Mouse (Mus musculus) forebrain, embryonic 10.5 days (tissue): Measurements from ENCODE around the gene Kcnk12. TPM values are rescaled to one million over a fixed set of nuclear protein-coding genes. Genes with fewer than 3 reads are reported as not detected.

Source experiments
- DNase-seq: peaks from one replicate; pipeline ENCODE4 v3.0.0-alpha.2; 2017; ENCODE audit warnings: low spot score; ENCODE audit errors: extremely low spot score
- H3K27ac ChIP-seq: fragments of 300-500 bp; sonication (generic); 2 replicates; pipeline ENCODE4 v1.5.1; 2016; ENCODE audit warnings: mild to moderate bottlenecking
- H3K27me3 ChIP-seq: fragments of 300-500 bp; sonication (generic); 2 replicates; pipeline ENCODE4 v1.6.1; 2016; ENCODE audit warnings: mild to moderate bottlenecking; ENCODE audit not compliant: poor library complexity, severe bottlenecking
- H3K36me3 ChIP-seq: fragments of 300-500 bp; sonication (generic); replicated peaks from 2 replicates; pipeline ENCODE4 v1.6.1; 2016; ENCODE audit warnings: mild to moderate bottlenecking, moderate library complexity
- H3K4me1 ChIP-seq: fragments of 300-500 bp; sonication (generic); 2 replicates; pipeline ENCODE4 v1.6.1; 2016
- H3K4me3 ChIP-seq: fragments of 300-500 bp; sonication (generic); 2 replicates; pipeline ENCODE4 v1.5.1; 2016; ENCODE audit warnings: mild to moderate bottlenecking, moderate library complexity
- H3K9me3 ChIP-seq: fragments of 300-500 bp; sonication (generic); 2 replicates; pipeline ENCODE4 v1.6.1; 2016; ENCODE audit warnings: mild to moderate bottlenecking, moderate library complexity
- WGBS: fragments of 180-500 bp; shearing (Covaris S2); methylation state at CpG from one replicate; pipeline ENCODE4 v1.1.7; 2016; 5-methylcytosine and 5-hydroxymethylcytosine counted together
- polyA plus RNA-seq: library from polyadenylated mRNA; unstranded; fragments of >200 nt; fragmentation: Nextera tagmentation; extraction: Ambion mirVana; gene quantifications from 2 replicates; pipeline ENCODE4 v1.2.1, GENCODE M21; 2016

Gene Kcnk12
- polyA plus RNA-seq, 1 experiment from 2014 or later: 0.07 TPM

DNA sequence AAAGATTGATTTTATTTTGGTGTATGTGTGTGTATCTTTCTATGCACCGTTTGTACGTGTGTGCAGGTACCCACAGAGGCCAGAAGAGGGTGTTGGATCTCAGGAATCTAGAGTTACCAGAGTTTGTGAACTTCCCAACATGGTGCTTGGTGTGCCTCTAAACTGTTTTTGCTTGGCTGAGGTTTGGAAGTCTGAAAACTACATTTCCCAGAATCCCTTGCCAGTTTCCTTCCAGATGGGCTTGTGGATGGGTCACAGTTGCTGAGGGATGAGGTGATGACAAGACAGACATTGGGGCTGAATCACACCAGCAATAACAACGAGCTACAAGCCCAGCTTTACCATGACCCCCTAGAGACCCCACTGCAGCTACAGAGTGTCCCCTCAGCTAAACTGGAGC, 60.6 kb downstream of the Kcnk12 start:
- H3K4me1 ChIP-seq: peaks cover 10% of the 10 kb centered on the region
- H3K27ac ChIP-seq: no peak overlapping the region
- DNase-seq: no peak
- WGBS: 92% methylated on average over 3 of the region's 3 CpGs
- no peaks in the 10 kb centered on the region for H3K36me3 ChIP-seq
- no peak overlapping the region for H3K4me3 ChIP-seq
- H3K9me3 ChIP-seq: no peaks in the 10 kb centered on the region
- peaks cover 10% of the 10 kb centered on the region for H3K27me3 ChIP-seq

GRCm38 (mm10) chr17:87734471-87734870, 63.3 kb downstream of the Kcnk12 start:
- Histone ChIP-seq H3K4me1 (no peaks in the 10 kb centered on the region), H3K27ac (no peak overlapping the region), H3K36me3 (no peaks in the 10 kb centered on the region), H3K9me3 (0 out of 2 replicates have a peak, but pooled peaks cover 2% of the 10 kb centered on the region), H3K27me3 (no peaks in the 10 kb centered on the region), H3K4me3 (no peak overlapping the region)
- WGBS: 90% methylated on average over 8 of the region's 8 CpGs
- DNase-seq: no peak

DNA sequence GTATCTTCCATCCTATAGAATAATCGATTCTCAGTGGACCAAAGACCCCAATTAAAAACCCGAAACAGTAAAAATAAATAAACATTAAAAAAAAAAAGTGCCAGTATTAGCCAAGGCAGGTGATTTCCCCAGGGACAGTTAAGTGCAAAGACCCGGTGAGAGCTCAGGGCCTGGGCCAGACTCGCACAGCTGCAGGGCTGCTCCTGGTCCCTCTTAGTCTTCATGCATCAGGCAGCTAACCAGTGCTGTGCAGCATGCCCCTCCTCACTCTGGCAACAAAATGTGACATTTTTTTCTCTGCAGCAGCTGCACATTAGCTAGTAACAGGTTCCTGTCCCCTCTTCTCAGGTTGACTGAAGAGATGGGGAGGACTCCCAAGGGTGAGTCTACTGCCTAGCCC, 65.8 kb downstream of the Kcnk12 start:
- Histone ChIP-seq H3K9me3 (peaks cover 10% of the 10 kb centered on the region; the same call in 1 of the 2 replicates), H3K27ac (no peak overlapping the region), H3K36me3 (peaks cover 8% of the 10 kb centered on the region), H3K27me3 (no peaks in the 10 kb centered on the region), H3K4me1 (no peaks in the 10 kb centered on the region), H3K4me3 (no peak overlapping the region)
- no peak for DNase-seq
- 91% methylated on average over 4 of the region's 4 CpGs for WGBS

- Histone ChIP-seq H3K9me3 (peaks cover 11% of the 10 kb centered on the region; the same call in 1 of the 2 replicates), H3K27ac (no peak overlapping the region), H3K36me3 (peaks cover 59% of the 10 kb centered on the region), H3K4me1 (no peaks in the 10 kb centered on the region), H3K4me3 (no peak overlapping the region), H3K27me3 (no peaks in the 10 kb centered on the region)
- no peak for DNase-seq
- 94% methylated on average over 12 of the region's 12 CpGs for WGBS
Observed at GRCm38 (mm10) chr17:87726489-87727356, 71.1 kb downstream of the Kcnk12 start.

- Histone ChIP-seq H3K27ac (no peak overlapping the region), H3K36me3 (peaks cover 79% of the 10 kb centered on the region), H3K27me3 (no peaks in the 10 kb centered on the region), H3K4me1 (no peaks in the 10 kb centered on the region), H3K9me3 (peaks cover 11% of the 10 kb centered on the region; the same call in 1 of the 2 replicates), H3K4me3 (no peak overlapping the region)
- 87% methylated on average over 7 of the region's 7 CpGs for WGBS
- no peak for DNase-seq
Observed at GRCm38 (mm10) chr17:87724727-87725126, 73.1 kb downstream of the Kcnk12 start.

GRCm38 (mm10) chr17:87700101-87700500, 97.7 kb downstream of the Kcnk12 start:
- H3K9me3 ChIP-seq: no peaks in the 10 kb centered on the region
- no peak overlapping the region for H3K27ac ChIP-seq
- peaks cover 96% of the 10 kb centered on the region for H3K36me3 ChIP-seq
- H3K4me1 ChIP-seq: no peaks in the 10 kb centered on the region
- WGBS: 92% methylated on average over 8 of the region's 8 CpGs
- no peaks in the 10 kb centered on the region for H3K27me3 ChIP-seq
- DNase-seq: no peak
- no peak overlapping the region for H3K4me3 ChIP-seq

- no peak for DNase-seq
Observed at GRCm38 (mm10) chr17:87698996-87699765, 98.6 kb downstream of the Kcnk12 start.

GRCm38 (mm10) chr17:87696814-87697213, 101.0 kb downstream of the Kcnk12 start:
- Histone ChIP-seq H3K27ac (no peak overlapping the region), H3K27me3 (no peaks in the 10 kb centered on the region), H3K36me3 (peaks cover 96% of the 10 kb centered on the region), H3K9me3 (no peaks in the 10 kb centered on the region), H3K4me1 (no peaks in the 10 kb centered on the region), H3K4me3 (no peak overlapping the region)
- 85% methylated on average over 6 of the region's 6 CpGs for WGBS
- no peak for DNase-seq

More at GRCm38 (mm10) chr17:87698996-87699765, 98.6 kb downstream of the Kcnk12 start:
- WGBS: 87% methylated on average over 16 of the region's 16 CpGs
- Histone ChIP-seq H3K9me3 (no peaks in the 10 kb centered on the region), H3K4me3 (no peak overlapping the region), H3K4me1 (no peaks in the 10 kb centered on the region), H3K36me3 (peaks cover 98% of the 10 kb centered on the region), H3K27ac (no peak overlapping the region), H3K27me3 (no peaks in the 10 kb centered on the region)

DNA sequence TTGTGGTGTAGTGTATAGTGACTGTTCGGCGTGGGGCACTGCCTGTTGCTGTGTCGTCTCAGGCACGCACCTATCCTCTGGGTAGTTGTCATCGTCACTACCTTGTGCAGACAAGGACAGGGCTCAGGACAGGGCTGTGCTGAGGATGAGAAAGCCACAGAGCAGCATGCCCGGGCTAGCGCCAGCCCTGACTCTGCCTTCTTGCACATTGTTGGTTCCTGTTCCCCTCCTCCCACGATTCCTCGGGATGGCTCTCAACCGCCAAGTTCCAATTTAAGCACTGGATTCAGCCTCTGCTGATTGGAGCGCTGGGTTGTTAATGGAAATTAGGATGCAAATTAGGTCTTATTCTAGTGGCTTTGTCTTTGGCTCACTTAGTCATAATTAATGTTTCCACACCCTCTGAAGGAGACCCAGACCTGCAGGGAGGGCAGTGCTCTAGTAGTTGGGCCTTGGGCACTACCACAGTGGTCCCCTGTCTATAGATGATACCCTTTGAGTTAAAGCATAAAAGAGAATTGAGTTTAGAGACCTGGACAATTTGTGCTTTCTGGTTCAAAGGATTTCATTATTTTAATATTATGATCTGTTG, 101.8 kb downstream of the Kcnk12 start:
- H3K36me3 ChIP-seq: peaks cover 95% of the 10 kb centered on the region
- 93% methylated on average over 11 of the region's 11 CpGs for WGBS
- H3K9me3 ChIP-seq: no peaks in the 10 kb centered on the region
- no peak for DNase-seq
- H3K27me3 ChIP-seq: no peaks in the 10 kb centered on the region
- H3K27ac ChIP-seq: no peak overlapping the region
- no peak overlapping the region for H3K4me3 ChIP-seq
- H3K4me1 ChIP-seq: no peaks in the 10 kb centered on the region

Other genes with a start within 250 kb of the Kcnk12 start
- gene Epcam, start 162.0 kb downstream of the Kcnk12 start, polyA plus RNA-seq: 35.7 and 41.7 TPM in 2 replicates
- 146 and 150 TPM in 2 replicates for gene Msh2, start 125.7 kb downstream of the Kcnk12 start, polyA plus RNA-seq
- not detected in 2 replicates for gene Rpl36-ps4, start 123.0 kb upstream of the Kcnk12 start, polyA plus RNA-seq
- 111 and 115 TPM in 2 replicates for gene Msh6, start 177.1 kb upstream of the Kcnk12 start, polyA plus RNA-seq